Mouse (Mus musculus) right cerebral cortex, adult 2 months (tissue): ENCODE measurements around the gene Gng13.
"Not testable (repeated sequence)": the region's sequence is repeated elsewhere in the genome, so short reads cannot be mapped to it uniquely, and the experiment has no call there.

Experiments
- DNase-seq, 2 experiments: peaks; one replicate each; pipeline ENCODE4 v3.0.0; 2021 to 2022; ENCODE audit warnings: low spot score in 2 of 2

The Gng13 gene

GRCm38 (mm10) chr17:25732082-25732481 is 15.1 kb downstream of the Gng13 start:
- DNase-seq = peak; percentile 92

- no peak for DNase-seq
Observed at GRCm38 (mm10) chr17:25735246-25735645, 18.3 kb downstream of the Gng13 start.

- no peak for DNase-seq
Observed at GRCm38 (mm10) chr17:25735745-25736144, 18.8 kb downstream of the Gng13 start, which contains the start of gene Mslnl. Mslnl (plus strand) TSS chr17:25736042.

- DNase-seq = no peak
Observed at GRCm38 (mm10) chr17:25738861-25739260, 21.9 kb downstream of the Gng13 start.

- DNase-seq = not testable (repeated sequence)
Observed at GRCm38 (mm10) chr17:25741471-25741870, 24.5 kb downstream of the Gng13 start.

- DNase-seq = no peak
Observed at GRCm38 (mm10) chr17:25743831-25744230, 26.9 kb downstream of the Gng13 start.

GRCm38 (mm10) chr17:25744311-25744710 is 27.3 kb downstream of the Gng13 start:
- DNase-seq = no peak

- no peak for DNase-seq
Observed at GRCm38 (mm10) chr17:25748238-25748637, 31.3 kb downstream of the Gng13 start.

- DNase-seq = no peak
Observed at GRCm38 (mm10) chr17:25749314-25749713, 32.3 kb downstream of the Gng13 start.

GRCm38 (mm10) chr17:25751446-25751845 is 34.5 kb downstream of the Gng13 start:
- DNase-seq = peak in 1 of 2 experiments; percentile 39

GRCm38 (mm10) chr17:25754241-25754640 is 37.3 kb downstream of the Gng13 start, which contains the start of gene Msln:
Msln (minus strand) TSS chr17:25754378.
- no peak for DNase-seq

GRCm38 (mm10) chr17:25755086-25755485 is 38.1 kb downstream of the Gng13 start:
- no peak for DNase-seq

- no peak for DNase-seq
Observed at GRCm38 (mm10) chr17:25755627-25756377, 38.8 kb downstream of the Gng13 start.

GRCm38 (mm10) chr17:25756378-25757242 is 39.6 kb downstream of the Gng13 start:
- no peak for DNase-seq

- DNase-seq = no peak
Observed at GRCm38 (mm10) chr17:25757691-25758090, 40.7 kb downstream of the Gng13 start.

GRCm38 (mm10) chr17:25760148-25760547 is 43.2 kb downstream of the Gng13 start:
- DNase-seq = no peak

- peak; percentile 51 to 57 for DNase-seq
Observed at GRCm38 (mm10) chr17:25761561-25761970, 44.6 kb downstream of the Gng13 start.

- DNase-seq = no peak
Observed at GRCm38 (mm10) chr17:25762591-25762990, 45.6 kb downstream of the Gng13 start.

GRCm38 (mm10) chr17:25765886-25766285 is 48.9 kb downstream of the Gng13 start:
- no peak for DNase-seq
